Mouse (Mus musculus) MEL (cell line): Measurements from ENCODE around the gene Wnt7b. TPM values are rescaled to one million over a fixed set of nuclear protein-coding genes. Genes with fewer than 3 reads are reported as not detected.

Experiments
- DNase-seq: peaks from one replicate; pipeline ENCODE4 v3.0.0; 2011; ENCODE audit warnings: low read depth, low spot score
- H3K27ac ChIP-seq: 2 replicates; pipeline ENCODE4 v1.5.1; 2012; ENCODE audit warnings: low read depth, mild to moderate bottlenecking, control low read depth, low read length, moderate library complexity; ENCODE audit not compliant: control insufficient read depth
- H3K27me3 ChIP-seq, 2 experiments: fragments of 150-350 bp in 1 of 2; sonication (generic) in 1 of 2; 2 replicates each; pipeline ENCODE4 v1.6.1; 2012; ENCODE audit warnings: low read length in 2 of 2, mild to moderate bottlenecking in 2 of 2, improper control_type of control experiment in 1 of 2, moderate library complexity in 1 of 2; ENCODE audit not compliant: insufficient read depth in 2 of 2, control insufficient read depth in 1 of 2
- H3K36me3 ChIP-seq, 2 experiments: 2 replicates each; pipeline ENCODE4 v1.6.1; 2012 to 2014; ENCODE audit warnings: low read length in 2 of 2, improper control_type of control experiment in 1 of 2, inconsistent platforms in 1 of 2, mild to moderate bottlenecking in 1 of 2; ENCODE audit not compliant: insufficient read depth in 2 of 2, control insufficient read depth in 1 of 2
- H3K4me1 ChIP-seq, 2 experiments: fragments of 150-350 bp in 1 of 2; sonication (generic) in 1 of 2; 2 replicates each; pipeline ENCODE4 v1.6.1; 2012; ENCODE audit warnings: low read length in 2 of 2, improper control_type of control experiment in 1 of 2, mild to moderate bottlenecking in 1 of 2; ENCODE audit not compliant: insufficient read depth in 2 of 2, control insufficient read depth in 1 of 2
- H3K4me3 ChIP-seq, 2 experiments: fragments of 150-350 bp in 1 of 2; sonication (generic) in 1 of 2; 2 replicates each; pipeline ENCODE4 v1.5.1; 2012; ENCODE audit warnings: low read depth in 2 of 2, low read length in 2 of 2, mild to moderate bottlenecking in 2 of 2, moderate library complexity in 2 of 2, control low read depth in 1 of 2, improper control_type of control experiment in 1 of 2; ENCODE audit not compliant: control insufficient read depth in 1 of 2, insufficient read depth in 1 of 2
- H3K79me2 ChIP-seq: 2 replicates; pipeline ENCODE4 v1.6.1; 2012; ENCODE audit warnings: mild to moderate bottlenecking, low read length, moderate library complexity; ENCODE audit not compliant: control insufficient read depth, poor library complexity, insufficient read depth
- H3K9ac ChIP-seq: 2 replicates; pipeline ENCODE4 v1.6.1; 2012; ENCODE audit warnings: low read depth, mild to moderate bottlenecking, control low read depth, low read length, moderate library complexity; ENCODE audit not compliant: control insufficient read depth, poor library complexity, severe bottlenecking
- H3K9me3 ChIP-seq: fragments of 150-350 bp; sonication (generic); replicated peaks from 2 replicates; pipeline ENCODE4 v1.6.1; 2012; ENCODE audit warnings: mild to moderate bottlenecking, low read length, improper control_type of control experiment, moderate library complexity; ENCODE audit not compliant: insufficient read depth
- BHLHE40 ChIP-seq: IDR thresholded peaks from 2 replicates; pipeline ENCODE4 v1.6.1; 2012; ENCODE audit warnings: low read depth, mild to moderate bottlenecking, inconsistent platforms, low read length, improper control_type of control experiment, borderline replicate concordance
- CHD1 ChIP-seq: IDR thresholded peaks from 2 replicates; pipeline ENCODE4 v1.6.1; 2012; ENCODE audit warnings: low read depth, mild to moderate bottlenecking, inconsistent platforms, low read length, improper control_type of control experiment
- E2F4 ChIP-seq: IDR thresholded peaks from 2 replicates; pipeline ENCODE4 v1.6.1; 2011; ENCODE audit warnings: low read depth, low read length, improper control_type of control experiment, borderline replicate concordance
- ETS1 ChIP-seq: IDR thresholded peaks from 2 replicates; pipeline ENCODE4 v1.6.1; 2012; ENCODE audit warnings: low read depth, mild to moderate bottlenecking, inconsistent platforms, low read length, improper control_type of control experiment, moderate library complexity
- HCFC1 ChIP-seq: IDR thresholded peaks from 2 replicates; pipeline ENCODE4 v1.6.1; 2012; ENCODE audit warnings: low read depth, mild to moderate bottlenecking, inconsistent platforms, low read length, improper control_type of control experiment, moderate library complexity
- JUND ChIP-seq: IDR thresholded peaks from 2 replicates; pipeline ENCODE4 v1.6.1; 2011; ENCODE audit warnings: low read depth, mild to moderate bottlenecking, improper control_type of control experiment, low read length
- MAFK ChIP-seq: IDR thresholded peaks from 2 replicates; pipeline ENCODE4 v1.6.1; 2011; ENCODE audit warnings: low read depth, mild to moderate bottlenecking, low read length, improper control_type of control experiment, borderline replicate concordance
- MAX ChIP-seq: IDR thresholded peaks from 2 replicates; pipeline ENCODE4 v1.6.1; 2011; ENCODE audit warnings: low read length, improper control_type of control experiment
- MXI1 ChIP-seq: IDR thresholded peaks from 2 replicates; pipeline ENCODE4 v1.6.1; 2011; ENCODE audit warnings: mild to moderate bottlenecking, low read depth, low read length, improper control_type of control experiment
- MYB ChIP-seq: IDR thresholded peaks from 2 replicates; pipeline ENCODE4 v1.6.1; 2011; ENCODE audit warnings: mild to moderate bottlenecking, low read depth, low read length, improper control_type of control experiment
- NRF1 ChIP-seq: IDR thresholded peaks from 2 replicates; pipeline ENCODE4 v1.6.1; 2014; ENCODE audit warnings: low read depth, mild to moderate bottlenecking, inconsistent platforms, low read length, improper control_type of control experiment, moderate library complexity; ENCODE audit not compliant: poor library complexity, insufficient read depth, severe bottlenecking
- POLR2A ChIP-seq, 2 experiments: IDR thresholded peaks; 2 replicates each; pipeline ENCODE4 v1.6.1; 2011 to 2012; ENCODE audit warnings: low read length in 2 of 2, mild to moderate bottlenecking in 2 of 2, control low read depth in 1 of 2, improper control_type of control experiment in 1 of 2, low read depth in 1 of 2, moderate library complexity in 1 of 2; ENCODE audit not compliant: control insufficient read depth in 1 of 2, insufficient read depth in 1 of 2, poor library complexity in 1 of 2
- POLR2AphosphoS2 ChIP-seq: IDR thresholded peaks from 2 replicates; pipeline ENCODE4 v1.6.1; 2011; ENCODE audit warnings: low read length, improper control_type of control experiment
- RCOR1 ChIP-seq: IDR thresholded peaks from 2 replicates; pipeline ENCODE4 v1.6.1; 2012; ENCODE audit warnings: low read depth, mild to moderate bottlenecking, inconsistent platforms, low read length, improper control_type of control experiment
- SIN3A ChIP-seq: IDR thresholded peaks from 2 replicates; pipeline ENCODE4 v1.6.1; 2012; ENCODE audit warnings: low read length, improper control_type of control experiment, inconsistent platforms
- SMC3 ChIP-seq: IDR thresholded peaks from 2 replicates; pipeline ENCODE4 v1.6.1; 2011; ENCODE audit warnings: low read depth, low read length, improper control_type of control experiment
- UBTF ChIP-seq: IDR thresholded peaks from 2 replicates; pipeline ENCODE4 v1.6.1; 2012; ENCODE audit warnings: low read depth, mild to moderate bottlenecking, inconsistent platforms, low read length, improper control_type of control experiment, moderate library complexity, borderline replicate concordance; ENCODE audit not compliant: insufficient read depth
- USF2 ChIP-seq, 2 experiments: IDR thresholded peaks; 2 replicates each; pipeline ENCODE4 v1.6.1; 2011 to 2012; ENCODE audit warnings: improper control_type of control experiment in 2 of 2, low read length in 2 of 2, borderline replicate concordance in 1 of 2, inconsistent platforms in 1 of 2, low read depth in 1 of 2, mild to moderate bottlenecking in 1 of 2; ENCODE audit not compliant: insufficient read depth in 1 of 2
- ZC3H11A ChIP-seq: IDR thresholded peaks from 2 replicates; pipeline ENCODE4 v1.6.1; 2012; ENCODE audit warnings: low read depth, mild to moderate bottlenecking, inconsistent platforms, low read length, improper control_type of control experiment
- ZKSCAN1 ChIP-seq: IDR thresholded peaks from 2 replicates; pipeline ENCODE4 v1.6.1; 2012; ENCODE audit warnings: low read depth, mild to moderate bottlenecking, inconsistent platforms, low read length, improper control_type of control experiment, moderate library complexity
- polyA plus RNA-seq, 2 experiments: library from polyadenylated mRNA; stranded (reverse) in 1 of 2; unstranded in 1 of 2; fragments of >175 nt in 1 of 2; fragments of >200 nt in 1 of 2; gene quantifications; 2 replicates each; pipeline versions ENCODE4 v1.2.1 to v1.2.4; 2012; ENCODE audit warnings: low replicate concordance in 2 of 2, low read depth in 1 of 2; ENCODE audit not compliant: insufficient read length in 2 of 2, insufficient read depth in 1 of 2, missing spikeins in 1 of 2
- total RNA-seq: library from RNA; depleted of rRNA; stranded (reverse); fragments of 300-350 nt; gene quantifications from 2 replicates; pipeline ENCODE4 v1.2.3, GENCODE M21; 2012

The Wnt7b gene
- total and polyA plus RNA-seq, 3 experiments: not detected

GRCm38 (mm10) chr15:85497981-85498475, 84.2 kb downstream of the Wnt7b start:
- Histone ChIP-seq H3K9me3 (no peaks in the 10 kb centered on the region), H3K27ac (no peak overlapping the region), H3K4me1 (no peaks in the 10 kb centered on the region), H3K27me3 (no peaks in the 10 kb centered on the region), H3K36me3 (no peaks in the 10 kb centered on the region), H3K79me2 (no peaks in the 10 kb centered on the region), H3K9ac (no peak overlapping the region), H3K4me3 (no peak overlapping the region)
- TF ChIP-seq SMC3 (no peak), SIN3A (no peak), MXI1 (no peak), CHD1 (no peak), E2F4 (no peak), ZC3H11A (no peak), MAFK (no peak), POLR2A (IDR thresholded peaks at IDR 0.05; ENCODE audit: control insufficient read depth in 1 of 2, insufficient read depth in 1 of 2, low read depth in 1 of 2, low read length in 2 of 2, poor library complexity in 1 of 2) (no peak), ZKSCAN1 (no peak), USF2 (IDR thresholded peaks at IDR 0.05; ENCODE audit: borderline replicate concordance in 1 of 2, insufficient read depth in 1 of 2, low read depth in 1 of 2, low read length in 2 of 2) (no peak), MAX (no peak), RCOR1 (no peak), JUND (no peak)
- no peak for DNase-seq

GRCm38 (mm10) chr15:85497548-85497947, 84.7 kb downstream of the Wnt7b start:
- DNase-seq: no peak
- H3K27ac ChIP-seq: no peak overlapping the region
- no peaks in the 10 kb centered on the region; a peak in 1 of 4 replicates for H3K27me3 ChIP-seq
- no peaks in the 10 kb centered on the region for H3K79me2 ChIP-seq
- H3K36me3 ChIP-seq: no peaks in the 10 kb centered on the region
- H3K4me1 ChIP-seq: no peaks in the 10 kb centered on the region
- H3K9ac ChIP-seq: no peak overlapping the region
- no peak for TF ChIP-seq MYB
- no peaks in the 10 kb centered on the region for H3K9me3 ChIP-seq
- no peak overlapping the region for H3K4me3 ChIP-seq

GRCm38 (mm10) chr15:85494163-85494621, 88.1 kb downstream of the Wnt7b start:
- H3K9me3 ChIP-seq: no peaks in the 10 kb centered on the region
- no peaks in the 10 kb centered on the region for H3K79me2 ChIP-seq
- no peak for DNase-seq
- H3K4me3 ChIP-seq: no peak overlapping the region
- H3K36me3 ChIP-seq: no peaks in the 10 kb centered on the region
- H3K27ac ChIP-seq: no peak overlapping the region
- TF ChIP-seq ETS1: no peak
- TF ChIP-seq MAX: no peak
- no peak for TF ChIP-seq MAFK
- no peak for TF ChIP-seq HCFC1
- no peak for TF ChIP-seq ZKSCAN1
- no peak for TF ChIP-seq RCOR1
- TF ChIP-seq BHLHE40: no peak
- TF ChIP-seq POLR2AphosphoS2: no peak
- no peak for TF ChIP-seq UBTF
- no peak for TF ChIP-seq SMC3
- TF ChIP-seq NRF1: no peak
- no peak overlapping the region for H3K9ac ChIP-seq
- peaks cover 0 to under 1% of the 10 kb centered on the region in 2 experiments; a peak in 2 of 4 replicates for H3K27me3 ChIP-seq
- H3K4me1 ChIP-seq: no peaks in the 10 kb centered on the region
